Mouse (Mus musculus) gastrocnemius, postnatal 14 days (tissue): ENCODE measurements at regions not wholly inside any gene's neighbourhood (a gene's known extent, or its start where the extent isn't known, plus 50 kb on each side); places are given as distances from the start of the nearest gene placed in this dataset.

Experiments
- DNase-seq: peaks from one replicate; pipeline ENCODE4 v3.0.0; 2021; ENCODE audit warnings: mixed read lengths
- intact Hi-C: fragments of 180-260 bp; cut with DNase I; formaldehyde crosslinking; loops from one replicate; pipeline ENCODE4 v1.15.1; 2025; ENCODE audit warnings: low total_unique reads

DNA sequence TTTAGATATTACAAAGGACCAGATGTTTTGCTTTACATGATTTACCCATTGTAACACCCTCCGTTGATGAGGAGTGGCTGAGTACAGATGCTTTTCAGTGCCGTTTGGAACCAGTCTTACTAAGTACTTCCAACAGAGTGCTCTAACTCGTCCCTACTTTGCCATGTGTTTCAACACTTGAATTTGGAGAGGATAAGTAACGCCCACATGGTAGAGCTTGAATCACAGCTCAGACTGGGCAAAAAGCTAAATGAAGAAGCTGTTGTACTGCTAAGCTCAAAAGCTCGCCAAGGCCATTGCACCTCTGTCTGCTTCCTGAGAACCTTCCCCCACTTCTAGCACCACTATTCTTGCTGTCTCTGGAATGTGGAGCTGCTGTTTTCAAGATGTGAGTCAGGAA, 471.1 kb downstream of the Nfib start:
- intact Hi-C loops = no loop called here
- no peak for DNase-seq

DNA sequence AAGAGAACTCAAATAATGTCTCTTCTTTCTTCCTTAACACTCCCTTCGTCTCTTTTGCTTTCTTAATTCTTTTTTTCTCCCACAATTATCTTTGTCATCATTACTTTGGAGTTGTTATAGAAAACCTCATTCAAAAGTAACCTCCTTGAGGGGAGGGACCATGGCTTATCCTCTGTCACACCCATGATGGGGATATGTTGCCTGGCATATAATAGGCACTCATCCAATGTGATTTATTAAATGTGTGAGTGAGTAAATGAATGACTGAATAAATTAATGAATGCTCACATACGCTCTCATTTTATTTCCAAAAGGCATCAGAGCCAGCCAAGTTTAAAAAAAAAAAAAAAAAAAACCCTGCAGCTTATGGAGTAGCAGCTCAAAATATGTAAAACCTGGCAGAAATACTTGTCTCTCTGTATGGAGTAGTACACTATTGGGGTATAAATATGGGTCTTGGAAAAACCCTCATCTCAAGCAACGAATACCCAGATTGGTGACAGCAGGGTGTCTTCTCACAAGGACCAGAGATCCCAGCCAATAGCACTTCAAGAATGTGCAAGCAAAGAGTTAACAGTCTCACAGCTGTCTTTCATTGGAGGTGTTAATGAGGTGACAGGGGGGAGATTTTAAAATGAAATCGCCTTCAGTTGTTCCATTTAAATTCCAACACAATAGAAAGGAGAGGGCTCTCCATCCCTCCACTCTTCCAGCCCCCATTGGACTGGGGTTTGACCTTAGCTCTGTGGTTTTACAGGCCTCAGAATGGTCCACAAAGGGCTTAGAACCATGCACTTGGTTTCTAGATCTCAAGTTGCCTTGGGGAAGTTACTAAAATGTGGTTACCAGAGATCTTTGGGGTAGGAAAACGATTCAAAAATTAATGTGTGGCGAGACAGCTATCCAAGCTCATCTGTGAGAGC, 479.1 kb downstream of the Nfib start:
- intact Hi-C loops = no loop called here
- DNase-seq = no peak

GRCm38 (mm10) chr4:82220724-82221123, 484.8 kb downstream of the Nfib start:
- DNase-seq = no peak
- intact Hi-C loops = no loop called here

GRCm38 (mm10) chr4:82220120-82220714, 485.3 kb downstream of the Nfib start:
- no peak for DNase-seq
- intact Hi-C loops = no loop called here

GRCm38 (mm10) chr4:82218616-82219015, 486.9 kb downstream of the Nfib start:
- no peak for DNase-seq
- intact Hi-C loops = no loop called here

DNA sequence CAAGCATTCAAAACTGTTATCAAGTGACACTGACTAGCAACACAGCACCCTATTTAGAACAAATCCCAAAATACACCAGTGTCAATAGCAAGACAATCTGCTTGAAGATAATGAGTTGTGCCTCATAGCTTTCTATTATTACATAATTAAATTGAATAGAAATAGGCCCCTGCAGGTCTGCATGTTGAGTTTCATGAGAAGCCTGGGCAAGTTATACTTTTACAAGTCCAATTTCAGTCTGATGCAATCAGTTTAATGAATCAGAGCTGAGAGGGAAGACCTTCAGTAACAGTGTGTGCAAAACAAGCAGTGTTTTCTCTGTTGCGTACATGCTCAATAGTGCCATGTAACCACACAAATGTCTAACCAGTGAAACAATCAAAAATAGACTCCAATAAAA, 498.5 kb downstream of the Nfib start:
- intact Hi-C loops = no loop called here
- no peak for DNase-seq

- DNase-seq = no peak
- intact Hi-C loops = no loop called here
Observed at GRCm38 (mm10) chr4:82200306-82200705, 505.2 kb downstream of the Nfib start.

DNA sequence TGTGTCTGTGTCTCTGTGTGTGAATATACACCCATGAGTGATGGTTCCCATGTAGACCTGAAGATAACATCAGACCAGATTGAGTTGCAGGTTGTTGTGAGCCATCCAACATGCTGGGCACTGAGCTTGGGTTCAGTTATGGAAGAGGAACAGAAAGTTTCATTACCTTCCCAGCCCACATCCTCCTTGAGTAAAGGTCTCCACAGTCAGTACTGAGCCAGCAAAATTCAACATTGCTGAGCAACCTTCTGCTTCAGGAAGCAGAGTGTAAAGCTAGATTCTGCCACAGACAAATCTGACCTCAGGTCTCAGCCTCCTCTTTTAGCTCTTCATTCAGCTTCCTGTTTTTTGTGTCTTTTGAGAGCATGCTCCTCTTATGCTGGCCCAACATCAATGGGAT, 506.4 kb downstream of the Nfib start:
- no peak for DNase-seq
- intact Hi-C loops = no loop called here

DNA sequence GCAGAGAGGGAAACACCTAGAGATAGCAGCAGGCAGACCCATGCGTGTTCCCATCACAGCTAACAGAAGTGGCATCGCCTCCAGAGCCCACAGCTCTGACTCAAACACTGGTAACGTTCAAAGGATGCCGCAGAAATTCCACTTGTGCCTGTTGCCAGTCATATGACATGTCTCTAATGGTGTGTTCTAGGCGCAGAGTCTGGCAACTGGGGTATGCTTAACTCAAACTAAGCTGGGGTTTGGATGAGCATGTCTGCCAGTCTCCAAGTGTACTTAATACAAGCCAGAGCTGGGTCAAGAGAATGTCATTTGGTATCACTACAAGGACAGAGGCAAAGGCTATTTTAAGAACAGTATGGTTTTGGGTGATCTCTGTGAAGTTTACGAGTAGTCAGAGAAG, 507.9 kb downstream of the Nfib start:
- DNase-seq = no peak
- intact Hi-C loops = no loop called here

GRCm38 (mm10) chr4:82196024-82196647, 509.4 kb downstream of the Nfib start:
- no peak for DNase-seq
- intact Hi-C loops = no loop called here

- intact Hi-C loops = no loop called here
- DNase-seq = no peak
Observed at GRCm38 (mm10) chr4:82193905-82194304, 511.6 kb downstream of the Nfib start.

- intact Hi-C loops = no loop called here
- no peak for DNase-seq
Observed at GRCm38 (mm10) chr4:82186892-82187291, 518.7 kb downstream of the Nfib start.

DNA sequence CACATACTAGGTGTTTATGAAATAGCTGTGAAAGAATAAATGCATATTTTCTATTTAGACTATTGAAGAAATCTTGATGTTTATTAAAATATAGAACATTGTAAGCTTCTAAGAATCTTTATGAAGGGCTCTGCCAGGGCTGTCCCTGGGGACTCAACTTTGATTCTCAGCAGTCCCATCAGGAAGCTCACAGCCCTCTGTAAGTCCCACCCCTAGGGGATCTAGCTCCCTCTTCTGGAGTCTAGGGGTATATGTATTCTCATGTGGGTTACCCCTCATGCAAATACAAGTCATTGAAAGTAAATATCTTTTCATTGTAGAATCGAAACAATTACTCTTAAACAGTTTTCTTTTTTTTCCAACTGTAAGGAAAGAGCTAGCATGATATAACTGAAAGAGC, 521.6 kb downstream of the Nfib start:
- intact Hi-C loops = no loop called here

GRCm38 (mm10) chr4:82178112-82178511, 527.4 kb downstream of the Nfib start:
- intact Hi-C loops = loop anchor here (10.0 kb wide), 1 partner anchor 93 kb away; no protein-coding TSS in a partner anchor
- no peak for DNase-seq

More for the DNA sequence above, 521.6 kb downstream of the Nfib start:
- DNase-seq = no peak

DNA sequence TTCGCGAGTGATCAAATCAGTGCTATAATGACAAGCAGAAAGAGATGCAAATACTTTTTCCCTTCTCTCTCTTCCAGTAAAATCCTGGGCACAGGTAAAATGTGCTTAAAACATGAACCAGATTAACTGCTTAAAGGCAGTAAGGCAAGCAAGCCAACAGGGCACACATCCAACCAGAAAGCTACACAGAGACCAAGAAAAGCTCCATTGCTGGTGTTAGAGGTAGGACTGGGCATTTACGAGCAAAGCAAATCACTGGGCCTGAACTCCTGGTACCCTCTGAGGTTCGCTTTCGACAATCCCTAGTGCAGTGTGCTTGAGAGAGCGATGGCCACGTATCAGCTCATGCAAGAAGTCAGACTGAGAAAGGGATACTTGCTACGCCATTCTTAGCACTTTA, 528.8 kb downstream of the Nfib start:
- DNase-seq = no peak
- intact Hi-C loops = loop anchor here (10.0 kb wide), 1 partner anchor 92 kb away; no protein-coding TSS in a partner anchor

DNA sequence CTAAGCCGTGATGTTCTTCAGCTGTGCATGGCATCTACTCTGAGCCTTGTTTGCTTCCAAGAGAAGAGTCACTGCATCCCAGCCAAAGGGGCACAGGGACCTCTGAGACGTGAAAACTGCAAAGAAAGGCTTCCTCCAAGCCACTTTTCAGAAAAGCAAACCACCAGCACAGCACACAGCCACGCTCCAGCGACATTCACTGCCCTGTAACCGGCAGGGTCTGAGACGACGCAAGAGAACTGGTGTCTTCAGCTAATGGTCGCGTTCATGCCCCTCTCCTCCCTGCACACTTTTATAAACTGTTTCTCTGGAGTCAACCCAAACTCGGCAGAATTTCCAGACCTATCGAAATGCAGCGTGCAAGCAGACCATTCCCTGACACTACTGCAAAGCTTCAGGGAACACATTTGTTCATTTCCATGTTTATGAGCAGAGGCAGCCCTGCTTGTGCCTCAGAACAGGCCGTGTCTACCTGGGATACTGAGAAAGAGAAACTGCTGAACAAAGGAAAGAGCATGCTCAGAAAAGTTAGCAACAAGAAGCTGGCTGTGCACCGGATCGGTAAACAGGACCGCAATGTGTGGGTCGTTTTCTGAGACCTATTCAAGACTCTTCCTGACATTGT, 532.0 kb downstream of the Nfib start:
- intact Hi-C loops = loop anchor here (10.0 kb wide), 1 partner anchor 89 kb away; no protein-coding TSS in a partner anchor
- DNase-seq = no peak

DNA sequence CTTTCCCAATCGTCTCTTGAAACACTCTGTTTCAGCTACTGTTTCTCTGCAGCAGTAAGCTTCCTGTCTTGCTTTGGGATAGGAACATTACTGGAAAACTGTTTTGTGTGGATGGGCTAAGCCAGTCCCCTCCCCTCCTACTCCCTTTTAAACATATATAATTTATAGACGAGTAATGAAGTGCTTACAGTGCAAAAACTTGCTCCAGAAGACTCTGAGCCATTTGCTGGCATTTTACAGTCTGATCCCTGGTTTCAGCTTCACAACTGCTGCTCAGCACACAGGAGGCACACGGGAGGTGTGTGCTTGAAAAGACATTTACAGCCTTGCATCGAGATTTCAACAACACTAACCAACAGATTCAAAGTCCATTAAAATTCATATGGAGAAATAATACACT, 534.6 kb downstream of the Nfib start:
- intact Hi-C loops = loop anchor here (10.0 kb wide), 1 partner anchor 86 kb away; no protein-coding TSS in a partner anchor
- no peak for DNase-seq

- intact Hi-C loops = no loop called here
- DNase-seq = no peak
Observed at GRCm38 (mm10) chr4:82168032-82168431, 537.5 kb downstream of the Nfib start.

DNA sequence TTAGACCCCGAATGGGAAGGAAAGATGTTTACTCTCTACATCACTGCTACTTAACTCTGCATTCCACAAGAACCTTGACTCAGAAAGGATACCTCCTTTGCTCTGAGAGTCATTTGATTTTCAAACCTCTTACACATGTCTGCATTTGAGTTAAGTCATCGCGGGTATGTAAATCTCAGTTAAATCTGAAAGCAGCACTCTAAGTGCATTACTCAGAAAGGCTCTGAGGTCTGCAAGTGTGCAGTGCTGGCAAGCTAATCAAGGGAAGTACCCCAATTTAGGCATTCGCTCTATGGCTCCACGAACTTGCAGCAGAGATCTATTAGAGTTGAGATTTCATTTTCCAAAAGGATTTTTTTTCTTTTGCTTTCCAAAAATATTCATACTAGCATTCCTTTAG, 538.2 kb downstream of the Nfib start:
- no peak for DNase-seq

GRCm38 (mm10) chr4:82166826-82167225, 538.7 kb downstream of the Nfib start:
- no peak for DNase-seq
- intact Hi-C loops = no loop called here

More for the DNA sequence above, 538.2 kb downstream of the Nfib start:
- intact Hi-C loops = no loop called here
